Mouse (Mus musculus) embryonic facial prominence, embryonic 12.5 days (tissue): ENCODE data around the gene Epo. TPM values are rescaled to one million over a fixed set of nuclear protein-coding genes. Genes with fewer than 3 reads are reported as not detected.

Source experiments
- ATAC-seq: fragments of 200-750 bp; cut with Nextera tagmentation; 2 replicates; pipeline ENCODE4 v1.8.0; 2017; ENCODE audit not compliant: insufficient number of reproducible peaks, insufficient read depth, low FRiP score, low TSS enrichment
- H3K27ac ChIP-seq: fragments of 300-500 bp; sonication (generic); 2 replicates; pipeline ENCODE4 v1.5.1; 2016; ENCODE audit warnings: mild to moderate bottlenecking
- H3K27me3 ChIP-seq: fragments of 300-500 bp; sonication (generic); 2 replicates; pipeline ENCODE4 v1.6.1; 2016; ENCODE audit warnings: mild to moderate bottlenecking, moderate library complexity
- H3K36me3 ChIP-seq: fragments of 300-500 bp; sonication (generic); 2 replicates; pipeline ENCODE4 v1.6.1; 2016; ENCODE audit warnings: mild to moderate bottlenecking
- H3K4me1 ChIP-seq: fragments of 300-500 bp; sonication (generic); 2 replicates; pipeline ENCODE4 v1.6.1; 2016
- H3K4me2 ChIP-seq: fragments of 300-500 bp; sonication (generic); replicated peaks from 2 replicates; pipeline ENCODE4 v1.6.1; 2016; ENCODE audit warnings: mild to moderate bottlenecking, moderate library complexity
- H3K4me3 ChIP-seq: fragments of 300-500 bp; sonication (generic); 2 replicates; pipeline ENCODE4 v1.5.1; 2016; ENCODE audit warnings: mild to moderate bottlenecking
- H3K9ac ChIP-seq: fragments of 300-500 bp; sonication (generic); 2 replicates; pipeline ENCODE4 v1.6.1; 2016; ENCODE audit warnings: mild to moderate bottlenecking, moderate library complexity
- H3K9me3 ChIP-seq: fragments of 300-500 bp; sonication (generic); 2 replicates; pipeline ENCODE4 v1.6.1; 2016; ENCODE audit warnings: mild to moderate bottlenecking, moderate library complexity
- WGBS: fragments of 180-500 bp; shearing (Covaris S2); methylation state at CpG from one replicate; pipeline ENCODE4 v1.1.7; 2016; 5-methylcytosine and 5-hydroxymethylcytosine counted together
- polyA plus RNA-seq: library from polyadenylated mRNA; unstranded; fragments of >200 nt; fragmentation: Nextera tagmentation; extraction: Ambion mirVana; gene quantifications from 2 replicates; pipeline ENCODE4 v1.2.1, GENCODE M21; 2016

The Epo gene
- polyA plus RNA-seq, 1 experiment from 2014 or later: 0.47 TPM

DNA sequence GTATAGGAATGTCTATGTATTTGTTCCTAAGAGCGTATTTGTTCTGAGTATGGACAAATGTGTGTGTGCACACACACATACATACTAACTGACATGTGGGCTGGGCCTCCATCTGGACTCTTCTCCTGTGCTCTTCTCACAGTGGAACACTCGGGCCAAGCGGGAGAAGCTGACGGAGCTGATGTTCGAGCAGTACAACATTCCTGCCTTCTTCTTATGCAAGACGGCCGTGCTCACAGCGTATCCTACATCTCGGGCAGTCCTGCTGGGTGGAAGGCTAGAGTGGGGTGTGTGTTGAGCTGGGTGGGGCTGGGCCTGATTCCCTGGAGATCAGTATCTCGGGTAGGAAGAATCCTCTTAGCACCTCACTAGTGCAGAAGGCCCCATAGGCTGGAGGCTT lies 29.9 kb upstream of the Epo start:
- ATAC-seq: no peak
- Histone ChIP-seq H3K4me3 (no peak overlapping the region), H3K4me1 (no peaks in the 10 kb centered on the region), H3K36me3 (no peaks in the 10 kb centered on the region), H3K4me2 (no peak overlapping the region), H3K9ac (no peak overlapping the region), H3K27ac (no peak overlapping the region), H3K27me3 (no peaks in the 10 kb centered on the region), H3K9me3 (no peaks in the 10 kb centered on the region)
- WGBS: 70% methylated on average over 10 of the region's 10 CpGs

DNA sequence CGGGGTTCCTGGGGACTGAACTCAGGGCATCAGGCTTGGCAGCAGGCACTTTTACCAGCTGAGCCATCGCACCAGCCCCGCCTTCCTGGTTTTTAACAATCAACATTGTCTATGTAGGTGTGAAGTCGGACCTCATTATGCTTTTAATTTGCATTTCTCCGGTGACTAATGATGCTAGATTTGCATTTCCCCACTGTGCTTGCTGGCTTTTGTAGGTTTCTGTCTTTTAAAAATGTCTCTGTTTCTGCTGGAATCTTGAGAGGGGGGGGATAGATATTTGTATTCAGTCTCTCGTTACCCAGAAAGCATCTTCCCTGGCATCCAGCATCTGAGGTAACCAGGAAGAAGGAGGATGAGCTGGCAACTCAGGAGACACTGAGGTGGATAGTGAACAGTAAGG lies 28.5 kb upstream of the Epo start:
- 73% methylated on average over 6 of the region's 6 CpGs for WGBS
- ATAC-seq: no peak

DNA sequence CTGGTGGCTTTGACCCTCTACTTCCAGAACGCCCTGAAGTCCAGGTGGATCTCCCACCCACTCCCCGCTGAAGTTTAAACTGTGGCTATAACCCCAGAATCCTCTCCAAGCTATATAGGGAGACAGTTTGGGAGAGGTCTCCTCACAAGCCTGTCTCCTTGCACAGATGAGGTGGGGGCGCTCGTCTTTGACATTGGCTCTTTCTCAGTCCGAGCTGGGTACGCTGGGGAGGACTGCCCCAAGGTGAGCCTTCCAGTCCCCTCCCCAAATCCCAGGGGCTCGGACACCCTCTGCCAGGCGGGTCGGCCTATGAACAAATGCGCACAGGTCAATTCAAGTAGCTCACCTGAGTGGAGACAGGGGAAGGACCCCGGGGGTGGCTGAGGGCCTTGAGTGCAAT lies 20.9 kb upstream of the Epo start:
- Histone ChIP-seq H3K27me3 (peaks cover 18% of the 10 kb centered on the region), H3K36me3 (no peaks in the 10 kb centered on the region), H3K4me3 (peak overlapping the region; percentile 16; the same call in 1 of the 2 replicates), H3K4me2 (no peak overlapping the region), H3K27ac (no peak overlapping the region), H3K9ac (no peak overlapping the region), H3K9me3 (no peaks in the 10 kb centered on the region), H3K4me1 (no peaks in the 10 kb centered on the region)
- ATAC-seq: peak; percentile 22; the same call in 1 of the 2 replicates
- WGBS: 44% methylated on average over 11 of the region's 11 CpGs

More for the DNA sequence above, 28.5 kb upstream of the Epo start:
- no peaks in the 10 kb centered on the region for H3K9me3 ChIP-seq
- H3K27me3 ChIP-seq: no peaks in the 10 kb centered on the region
- no peak overlapping the region for H3K27ac ChIP-seq
- H3K4me3 ChIP-seq: no peak overlapping the region
- H3K4me2 ChIP-seq: no peak overlapping the region
- H3K9ac ChIP-seq: no peak overlapping the region
- no peaks in the 10 kb centered on the region for H3K4me1 ChIP-seq
- H3K36me3 ChIP-seq: no peaks in the 10 kb centered on the region

DNA sequence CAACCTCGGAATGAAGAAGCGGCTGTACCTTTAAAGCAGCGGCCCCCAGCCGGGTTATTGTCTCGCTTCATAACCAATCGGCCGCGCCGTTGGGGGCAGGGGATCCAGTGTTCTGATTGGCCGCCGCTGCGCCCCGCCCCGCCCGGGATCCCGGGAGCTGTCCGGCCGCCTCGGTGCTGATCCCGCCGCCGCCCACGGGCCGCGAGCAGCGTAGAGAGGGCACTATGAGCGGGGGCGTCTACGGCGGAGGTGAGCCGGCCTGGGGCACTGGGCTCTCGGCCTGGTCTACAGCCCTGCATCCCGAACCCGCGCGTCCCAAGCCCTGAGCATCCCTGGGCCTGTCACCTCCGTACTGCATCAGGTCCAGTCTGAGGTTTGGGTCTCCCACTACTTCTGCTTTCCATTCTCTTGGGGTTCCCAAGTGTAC lies 20.4 kb upstream of the Epo start, which contains the start of gene Actl6b:
Gene Actl6b (plus strand): TSS at position 107 of the 427 bp plus-strand sequence.
- peak within 1 kb of the TSS; percentile 41 for H3K4me2 ChIP-seq
- no peaks in the 10 kb centered on the region for H3K4me1 ChIP-seq
- no peaks in the 10 kb centered on the region for H3K9me3 ChIP-seq
- 2% methylated on average over 37 of the region's 37 CpGs for WGBS
- H3K27ac ChIP-seq: no peak within 1 kb of the TSS
- ATAC-seq: peak; percentile 82
- peak within 1 kb of the TSS; percentile 16 for H3K4me3 ChIP-seq
- no peak within 1 kb of the TSS for H3K9ac ChIP-seq
- H3K36me3 ChIP-seq: no peaks in the 10 kb centered on the region
- H3K27me3 ChIP-seq: peaks cover 18% of the 10 kb centered on the region

DNA sequence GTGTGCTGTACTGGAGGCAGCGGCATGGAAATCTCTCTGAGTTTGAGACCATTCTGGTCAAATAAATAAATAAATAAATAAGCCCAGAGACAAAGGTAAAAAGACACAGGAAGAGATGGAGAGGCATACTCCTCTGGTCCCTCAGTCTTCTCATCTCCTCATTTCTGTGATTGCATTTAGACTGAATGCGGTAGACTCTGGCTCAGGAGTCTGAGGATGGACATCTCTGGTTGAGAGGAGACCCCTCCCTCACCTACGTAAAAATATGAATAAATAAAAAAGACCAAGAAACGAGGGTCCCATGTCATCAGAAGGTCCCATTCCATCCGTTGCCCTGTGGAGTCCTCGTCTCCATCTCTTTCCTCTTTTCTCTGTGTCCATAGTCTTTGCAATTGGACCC lies 20.0 kb upstream of the Epo start:
- Histone ChIP-seq H3K4me1 (no peaks in the 10 kb centered on the region), H3K27me3 (peaks cover 18% of the 10 kb centered on the region), H3K27ac (no peak overlapping the region), H3K4me3 (peak overlapping the region; percentile 16), H3K9me3 (no peaks in the 10 kb centered on the region), H3K4me2 (peak overlapping the region; percentile 41), H3K9ac (no peak overlapping the region), H3K36me3 (no peaks in the 10 kb centered on the region)
- no peak for ATAC-seq
- WGBS: 27% methylated on average over 6 of the region's 6 CpGs

DNA sequence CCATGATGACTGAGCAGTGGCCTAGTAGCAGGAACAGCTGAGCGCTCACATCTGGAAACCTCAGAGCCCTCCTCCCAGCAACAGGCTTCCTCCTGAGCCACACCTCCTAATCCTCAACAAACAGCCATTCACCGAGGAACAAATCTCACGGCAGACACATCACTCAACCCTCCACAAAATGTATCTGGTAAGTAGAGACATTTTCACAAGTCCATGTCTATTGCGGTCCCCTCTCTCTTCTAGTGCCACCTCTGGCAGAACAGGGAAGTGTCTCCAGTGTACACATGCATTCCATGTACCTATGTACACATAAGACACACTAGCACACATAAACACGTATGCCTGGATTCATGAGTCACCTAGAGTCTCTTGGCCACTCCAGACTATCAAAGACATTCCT lies 18.1 kb upstream of the Epo start:
- Histone ChIP-seq H3K27me3 (peaks cover 18% of the 10 kb centered on the region), H3K27ac (no peak overlapping the region), H3K9ac (no peak overlapping the region), H3K9me3 (no peaks in the 10 kb centered on the region), H3K36me3 (no peaks in the 10 kb centered on the region), H3K4me1 (no peaks in the 10 kb centered on the region), H3K4me3 (no peak overlapping the region), H3K4me2 (no peak overlapping the region)
- no peak for ATAC-seq
- WGBS: 70% methylated on average over 5 of the region's 5 CpGs

DNA sequence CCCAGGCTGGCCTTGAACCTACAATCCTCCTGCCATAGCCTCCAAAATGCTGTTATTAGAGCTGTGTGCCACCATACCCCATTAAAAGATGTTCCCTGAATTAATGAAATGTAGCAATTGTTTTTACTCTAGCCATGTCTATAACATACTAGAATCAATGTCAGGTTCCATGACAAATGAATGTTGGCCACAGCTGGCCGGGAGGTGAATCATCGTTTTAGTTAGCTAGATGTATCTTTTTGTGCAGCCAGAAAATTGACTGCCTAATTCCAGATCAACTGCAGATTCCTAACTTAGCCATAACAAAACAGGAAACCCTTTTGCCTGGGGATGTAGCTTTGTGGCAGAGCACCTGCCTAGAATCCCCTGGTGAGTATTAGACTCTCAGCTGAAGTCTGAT lies 16.8 kb upstream of the Epo start:
- 81% methylated on average over 2 of the region's 2 CpGs for WGBS
- H3K4me1 ChIP-seq: no peaks in the 10 kb centered on the region
- H3K36me3 ChIP-seq: no peaks in the 10 kb centered on the region
- no peak overlapping the region for H3K9ac ChIP-seq
- H3K4me3 ChIP-seq: no peak overlapping the region
- H3K4me2 ChIP-seq: no peak overlapping the region
- no peak overlapping the region for H3K27ac ChIP-seq
- peaks cover 13% of the 10 kb centered on the region for H3K27me3 ChIP-seq
- no peak for ATAC-seq
- H3K9me3 ChIP-seq: no peaks in the 10 kb centered on the region

DNA sequence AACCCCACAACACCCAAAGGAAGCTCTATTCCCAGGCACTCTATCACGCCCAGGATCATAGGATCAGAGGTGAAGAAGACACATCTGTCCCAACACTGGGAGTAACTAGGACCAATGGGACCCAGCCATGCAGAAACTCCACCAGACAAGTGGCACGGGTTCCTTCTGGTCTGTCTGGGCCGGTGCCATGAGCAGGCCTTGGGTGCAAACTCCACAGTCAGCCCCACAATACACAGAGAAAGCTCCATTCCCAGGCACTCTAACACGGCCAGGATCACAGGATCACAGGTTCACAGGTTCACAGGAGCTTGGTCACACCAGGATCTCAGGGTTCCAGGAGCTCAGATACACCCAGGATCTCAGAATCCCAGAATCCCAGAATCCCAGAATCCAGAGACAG lies 12.6 kb upstream of the Epo start:
- Histone ChIP-seq H3K9me3 (no peaks in the 10 kb centered on the region), H3K9ac (no peak overlapping the region), H3K4me2 (no peak overlapping the region), H3K4me1 (no peaks in the 10 kb centered on the region), H3K36me3 (no peaks in the 10 kb centered on the region), H3K27ac (no peak overlapping the region), H3K4me3 (no peak overlapping the region), H3K27me3 (no peaks in the 10 kb centered on the region)
- WGBS: 73% methylated on average over 4 of the region's 4 CpGs
- no peak for ATAC-seq

DNA sequence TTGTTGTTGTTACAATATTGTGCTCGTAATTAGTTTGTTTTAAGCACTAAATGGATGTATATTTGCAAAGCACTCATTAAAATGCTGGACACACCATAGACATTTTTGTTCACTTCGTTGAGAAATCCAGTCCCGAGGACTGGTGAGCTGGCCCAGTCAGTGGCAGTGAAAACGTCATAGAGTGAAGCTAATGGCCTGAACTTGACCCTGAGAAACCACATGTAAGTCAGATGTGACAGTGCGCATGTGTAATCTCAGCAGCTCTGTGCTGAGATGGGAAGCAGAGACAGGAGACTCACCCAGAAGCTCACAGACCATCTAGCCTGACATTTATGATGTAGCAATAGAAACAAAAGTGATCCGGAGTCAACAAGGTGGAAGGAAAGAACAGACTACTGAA lies 11.9 kb upstream of the Epo start:
- Histone ChIP-seq H3K4me1 (no peaks in the 10 kb centered on the region), H3K9me3 (no peaks in the 10 kb centered on the region), H3K4me2 (no peak overlapping the region), H3K36me3 (no peaks in the 10 kb centered on the region), H3K27me3 (no peaks in the 10 kb centered on the region), H3K4me3 (no peak overlapping the region), H3K9ac (no peak overlapping the region), H3K27ac (no peak overlapping the region)
- ATAC-seq: no peak
- WGBS: 64% methylated on average over 6 of the region's 6 CpGs

DNA sequence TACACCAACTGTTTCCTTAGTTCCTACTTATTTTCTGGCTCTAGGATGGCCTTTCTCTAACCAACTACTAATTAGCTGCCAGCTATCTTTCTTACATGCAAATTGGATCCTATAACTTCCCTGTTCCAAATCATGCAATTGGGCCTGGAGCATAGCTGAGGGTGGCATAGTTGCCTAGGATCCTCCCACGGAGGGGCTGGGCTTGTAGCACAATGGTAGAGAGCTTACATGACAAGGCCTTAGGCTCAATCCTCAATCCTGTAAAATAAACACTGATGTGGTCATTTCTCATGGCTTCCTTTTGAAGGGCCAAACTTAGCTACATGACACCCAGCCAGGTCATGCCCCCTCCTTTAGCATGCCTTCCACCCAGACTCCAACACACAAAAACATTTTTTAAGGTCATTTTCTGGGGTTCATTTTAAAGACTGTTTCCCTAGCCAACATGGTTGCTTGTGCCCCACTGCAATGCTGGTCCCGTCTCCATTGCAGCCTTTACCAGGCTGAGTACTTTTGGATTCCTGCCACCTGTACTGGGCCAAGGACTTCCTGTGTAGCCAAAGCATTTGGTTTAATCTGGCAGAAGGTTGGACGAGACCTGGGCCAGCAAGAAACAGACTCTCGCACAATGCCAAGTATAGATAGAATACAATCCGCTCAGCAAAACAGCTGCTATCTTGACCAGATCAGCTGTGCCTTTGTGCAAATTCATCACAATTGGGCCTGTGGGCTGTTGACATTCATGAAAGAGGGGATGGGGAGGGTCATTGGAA lies 8.9 kb upstream of the Epo start:
- Histone ChIP-seq H3K27ac (no peak overlapping the region), H3K4me2 (no peak overlapping the region), H3K36me3 (no peaks in the 10 kb centered on the region), H3K4me1 (no peaks in the 10 kb centered on the region), H3K4me3 (no peak overlapping the region), H3K9me3 (no peaks in the 10 kb centered on the region), H3K27me3 (no peaks in the 10 kb centered on the region), H3K9ac (no peak overlapping the region)
- WGBS: 78% methylated on average over 5 of the region's 5 CpGs
- no peak for ATAC-seq

DNA sequence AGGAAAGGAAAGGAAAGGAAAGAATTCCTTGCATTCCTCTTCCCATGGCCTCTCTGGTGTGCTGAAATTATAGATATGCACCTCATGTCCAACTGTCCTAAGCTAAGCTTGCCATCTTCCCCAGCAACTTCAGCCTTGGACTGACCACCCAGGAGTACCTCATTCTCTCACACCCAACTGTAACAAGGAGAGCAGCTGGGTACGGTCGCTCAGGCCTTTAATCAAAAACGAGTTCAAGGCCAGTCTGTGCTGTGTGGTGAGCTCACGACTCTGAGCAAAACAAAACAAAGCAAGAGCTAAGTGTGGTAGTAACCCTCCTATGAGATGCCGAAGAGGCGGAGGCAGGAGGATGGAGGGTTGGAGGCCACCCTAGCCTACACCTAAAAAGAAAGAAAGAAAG lies 7.9 kb upstream of the Epo start:
- H3K9ac ChIP-seq: no peak overlapping the region
- no peak overlapping the region for H3K4me2 ChIP-seq
- H3K27ac ChIP-seq: no peak overlapping the region
- H3K36me3 ChIP-seq: no peaks in the 10 kb centered on the region
- H3K27me3 ChIP-seq: no peaks in the 10 kb centered on the region
- H3K4me1 ChIP-seq: no peaks in the 10 kb centered on the region
- no peak overlapping the region for H3K4me3 ChIP-seq
- no peak for ATAC-seq
- no peaks in the 10 kb centered on the region for H3K9me3 ChIP-seq
- WGBS: 83% methylated on average over 6 of the region's 6 CpGs

DNA sequence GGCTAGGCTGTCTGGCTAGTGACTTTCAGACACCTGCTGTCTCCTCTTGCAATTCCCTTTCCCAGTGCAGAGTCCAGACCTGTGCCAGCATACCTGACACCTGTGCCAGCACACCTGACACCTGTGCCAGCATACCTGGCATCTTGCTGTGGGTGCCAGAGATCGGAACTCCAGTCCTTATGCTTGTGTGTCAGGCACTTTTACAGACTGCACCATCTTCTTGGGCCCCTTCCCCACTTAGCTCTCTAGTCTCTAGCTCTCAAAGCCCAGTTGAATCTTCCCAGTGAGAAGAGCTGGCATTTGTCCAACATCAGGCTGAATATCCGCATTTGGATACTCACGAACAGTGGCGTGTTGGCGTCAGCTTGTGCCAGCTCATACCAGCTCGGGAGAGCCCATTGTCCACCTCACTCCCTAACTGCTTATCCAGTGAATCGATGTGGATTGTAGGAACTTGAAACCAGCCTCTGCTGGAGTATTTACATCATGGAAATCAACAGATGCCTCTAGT lies 6.3 kb upstream of the Epo start:
- H3K27ac ChIP-seq: no peak overlapping the region
- no peaks in the 10 kb centered on the region for H3K27me3 ChIP-seq
- no peak overlapping the region for H3K4me3 ChIP-seq
- WGBS: 77% methylated on average over 7 of the region's 7 CpGs
- no peaks in the 10 kb centered on the region for H3K4me1 ChIP-seq
- no peak overlapping the region for H3K9ac ChIP-seq
- H3K36me3 ChIP-seq: no peaks in the 10 kb centered on the region
- ATAC-seq: no peak
- H3K9me3 ChIP-seq: no peaks in the 10 kb centered on the region
- H3K4me2 ChIP-seq: no peak overlapping the region
